Mouse (Mus musculus) testis, adult 2 months (tissue): ENCODE results near the gene Ndufs8. TPM values are rescaled to one million over a fixed set of nuclear protein-coding genes. Genes with fewer than 3 reads are reported as not detected.
"Not testable (repeated sequence)": the region's sequence is repeated elsewhere in the genome, so short reads cannot be mapped to it uniquely, and the experiment has no call there.

Experiments
- H3K27ac ChIP-seq: fragments of 200-500 bp; 2 replicates; pipeline ENCODE4 v1.5.1; 2012; ENCODE audit warnings: low read depth, low read length; ENCODE audit not compliant: control insufficient read depth, insufficient read depth
- H3K27me3 ChIP-seq: fragments of 200-500 bp; 2 replicates; pipeline ENCODE4 v1.6.1; 2012; ENCODE audit warnings: mild to moderate bottlenecking, low read length, moderate library complexity; ENCODE audit not compliant: control insufficient read depth, insufficient read depth
- H3K36me3 ChIP-seq: fragments of 200-500 bp; 2 replicates; pipeline ENCODE4 v1.6.1; 2012; ENCODE audit warnings: mild to moderate bottlenecking, low read length; ENCODE audit not compliant: control insufficient read depth, insufficient read depth
- H3K4me1 ChIP-seq: fragments of 200-500 bp; 2 replicates; pipeline ENCODE4 v1.6.1; 2012; ENCODE audit warnings: low read length; ENCODE audit not compliant: control insufficient read depth, insufficient read depth
- H3K4me3 ChIP-seq: fragments of 200-500 bp; 2 replicates; pipeline ENCODE4 v1.5.1; 2012; ENCODE audit warnings: low read depth, mild to moderate bottlenecking, low read length, moderate library complexity, mixed read lengths; ENCODE audit not compliant: control insufficient read depth
- CTCF ChIP-seq: fragments of 200-500 bp; IDR thresholded peaks from 2 replicates; pipeline ENCODE4 v1.5.1; 2012; ENCODE audit warnings: low read depth, mild to moderate bottlenecking, inconsistent platforms, low read length, moderate library complexity; ENCODE audit not compliant: control insufficient read depth, insufficient read depth, insufficient replicate concordance
- POLR2A ChIP-seq: fragments of 200-500 bp; IDR thresholded peaks from 2 replicates; pipeline ENCODE4 v1.6.1; 2012; ENCODE audit warnings: low read depth, mild to moderate bottlenecking, inconsistent platforms, low read length, moderate library complexity; ENCODE audit not compliant: control insufficient read depth
- polyA plus RNA-seq: library from polyadenylated mRNA; depleted of rRNA; stranded (reverse); fragments of >200 nt; gene quantifications from 2 replicates; pipeline ENCODE4 v1.2.3, GENCODE M21; 2012; rRNA removed

Ndufs8 gene
- polyA plus RNA-seq = 69.9 and 91.3 TPM in 2 replicates

GRCm38 (mm10) chr19:3912337-3913204, at the start of gene Ndufs8:
Ndufs8 (minus strand) TSS chr19:3912774.
- TF ChIP-seq POLR2A = peak; percentile 39; the same call in 1 of the 2 replicates
- no peak for TF ChIP-seq CTCF
- H3K4me3 ChIP-seq = peak within 1 kb of the TSS; percentile 89
- no peaks in the 10 kb centered on the region for H3K27me3 ChIP-seq
- H3K4me1 ChIP-seq = peaks cover 7% of the 10 kb centered on the region
- peak within 1 kb of the TSS; percentile 91 for H3K27ac ChIP-seq
- no peaks in the 10 kb centered on the region for H3K36me3 ChIP-seq

DNA sequence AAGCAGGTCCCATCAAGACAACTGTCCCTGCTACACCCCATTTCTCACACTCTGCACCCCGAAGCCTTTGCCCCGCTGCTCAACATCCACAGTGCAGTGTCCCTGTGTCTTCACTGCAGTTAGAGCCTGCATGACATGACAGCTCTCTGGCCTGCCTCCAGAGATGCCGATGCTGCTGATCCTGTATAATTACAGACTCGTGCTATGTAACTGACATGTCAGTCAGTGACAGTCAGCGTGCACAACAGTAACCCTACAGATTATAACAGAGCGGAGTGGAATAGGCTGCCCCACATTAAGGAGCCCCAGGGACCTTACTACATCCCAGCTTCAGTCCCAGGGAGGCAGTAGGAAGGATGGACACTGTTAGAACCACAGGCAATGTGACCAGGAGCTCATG, 49.2 kb upstream of the Ndufs8 start:
- H3K4me1 ChIP-seq, H3K36me3 ChIP-seq: not testable (repeated sequence)

GRCm38 (mm10) chr19:3960211-3960610, 47.6 kb upstream of the Ndufs8 start:
- H3K4me3 ChIP-seq = no peak overlapping the region
- no peak for TF ChIP-seq CTCF
- TF ChIP-seq POLR2A = no peak
- no peaks in the 10 kb centered on the region for H3K4me1 ChIP-seq
- H3K27me3 ChIP-seq = no peaks in the 10 kb centered on the region
- H3K36me3 ChIP-seq = no peaks in the 10 kb centered on the region
- no peak overlapping the region for H3K27ac ChIP-seq

More for the DNA sequence above, 49.2 kb upstream of the Ndufs8 start:
- not testable (repeated sequence) for H3K4me3 ChIP-seq, H3K27ac ChIP-seq, H3K27me3 ChIP-seq

DNA sequence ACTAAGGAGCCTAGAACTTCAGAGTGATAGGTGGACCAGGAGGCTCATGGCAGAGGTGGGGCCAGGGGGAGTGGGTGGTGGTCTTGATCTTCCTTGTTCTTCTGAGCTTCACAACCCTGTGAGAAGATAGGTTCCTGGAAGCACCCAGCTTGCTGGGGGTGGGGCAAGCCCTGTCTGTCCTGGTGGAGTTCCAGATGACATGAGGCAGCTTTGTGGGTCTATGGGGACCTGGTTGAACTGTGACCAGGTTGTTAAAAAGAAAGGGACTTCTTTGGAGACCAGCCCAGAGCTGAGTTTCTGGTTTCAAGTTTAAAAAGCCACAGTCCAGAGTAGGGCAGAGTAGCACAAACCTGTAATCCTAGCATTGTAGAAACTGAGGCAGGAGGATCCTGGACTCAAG, 46.5 kb upstream of the Ndufs8 start:
- Histone ChIP-seq H3K27me3 (no peaks in the 10 kb centered on the region), H3K27ac (no peak overlapping the region), H3K4me1 (no peaks in the 10 kb centered on the region), H3K36me3 (no peaks in the 10 kb centered on the region), H3K4me3 (no peak overlapping the region)
- TF ChIP-seq POLR2A = no peak
- no peak for TF ChIP-seq CTCF

DNA sequence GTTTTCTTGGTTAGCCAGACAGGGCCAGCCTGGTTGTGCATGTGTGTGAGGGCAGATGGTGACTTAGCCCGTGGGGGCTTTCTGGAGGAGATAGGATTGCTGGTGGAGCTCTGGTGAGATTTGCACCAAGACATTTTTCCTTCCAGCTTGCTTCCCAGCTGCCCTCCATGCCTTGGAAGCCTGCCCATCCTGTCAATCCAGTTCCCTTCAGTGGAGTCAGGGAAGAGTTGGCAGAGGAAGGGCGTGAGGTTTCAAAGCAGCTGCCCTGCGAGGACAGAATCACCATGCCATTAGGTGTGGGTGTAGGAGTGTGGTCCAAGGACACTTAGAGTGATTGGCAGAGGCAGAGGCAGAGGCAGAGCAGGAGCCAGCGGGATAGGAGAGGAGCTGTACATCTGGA, 45.9 kb upstream of the Ndufs8 start, which contains the start of gene Aldh3b3:
Aldh3b3 (plus strand) TSS at position 176 of the 400 bp plus-strand sequence.
- TF ChIP-seq POLR2A = no peak
- TF ChIP-seq CTCF = no peak
- H3K36me3 ChIP-seq = no peaks in the 10 kb centered on the region
- H3K4me1 ChIP-seq = no peaks in the 10 kb centered on the region
- H3K4me3 ChIP-seq = no peak within 1 kb of the TSS
- no peak within 1 kb of the TSS for H3K27ac ChIP-seq
- no peaks in the 10 kb centered on the region for H3K27me3 ChIP-seq

GRCm38 (mm10) chr19:3957296-3958036, 44.9 kb upstream of the Ndufs8 start:
- not testable (repeated sequence) for H3K36me3 ChIP-seq, H3K4me1 ChIP-seq, H3K4me3 ChIP-seq, H3K27me3 ChIP-seq, H3K27ac ChIP-seq

DNA sequence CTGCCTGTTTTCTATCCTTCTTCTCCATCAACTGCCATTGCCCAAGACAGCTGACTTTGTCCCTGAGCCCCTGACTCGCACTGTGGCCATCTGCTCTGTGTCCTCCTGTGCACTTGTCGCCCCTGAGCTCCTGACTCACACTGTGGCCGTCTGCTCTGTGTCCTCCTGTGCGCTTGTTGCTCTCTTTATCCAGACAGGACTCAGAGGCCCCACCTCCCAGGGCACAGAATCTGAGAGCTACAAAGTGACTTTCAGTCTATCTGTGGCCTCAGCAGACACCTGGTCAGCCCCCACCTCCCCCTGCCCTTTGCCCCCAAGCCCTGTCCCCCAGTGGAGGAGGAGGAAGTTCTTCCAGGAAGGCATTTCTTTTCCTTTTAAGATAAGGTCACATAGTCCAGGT, 43.2 kb upstream of the Ndufs8 start:
- H3K36me3 ChIP-seq = no peaks in the 10 kb centered on the region
- H3K4me3 ChIP-seq = no peak overlapping the region
- no peaks in the 10 kb centered on the region for H3K27me3 ChIP-seq
- no peak for TF ChIP-seq POLR2A
- H3K27ac ChIP-seq = no peak overlapping the region
- no peaks in the 10 kb centered on the region for H3K4me1 ChIP-seq

GRCm38 (mm10) chr19:3955033-3955432, 42.5 kb upstream of the Ndufs8 start:
- Histone ChIP-seq H3K4me3 (no peak overlapping the region), H3K4me1 (no peaks in the 10 kb centered on the region), H3K27me3 (no peaks in the 10 kb centered on the region), H3K36me3 (no peaks in the 10 kb centered on the region), H3K27ac (no peak overlapping the region)
- TF ChIP-seq CTCF (no peak), POLR2A (no peak)
